Mouse (Mus musculus): ENCODE data around the gene Rhbdf1.

Rhbdf1 gene

GRCm38 (mm10) chr11:32189434-32189833 lies 32.7 kb downstream of the Rhbdf1 start:
- DNase-seq, result no peak

GRCm38 (mm10) chr11:32188881-32189280 lies 33.2 kb downstream of the Rhbdf1 start:
- DNase-seq, result no peak

- DNase-seq, result no peak
Observed at GRCm38 (mm10) chr11:32187256-32187655, 34.8 kb downstream of the Rhbdf1 start.

GRCm38 (mm10) chr11:32186031-32186430 lies 36.1 kb downstream of the Rhbdf1 start:
- DNase-seq, result no peak

GRCm38 (mm10) chr11:32184469-32184868 lies 37.6 kb downstream of the Rhbdf1 start:
- DNase-seq, result no peak

- DNase-seq, result peak; percentile 83
Observed at GRCm38 (mm10) chr11:32181973-32182868, 39.9 kb downstream of the Rhbdf1 start.

GRCm38 (mm10) chr11:32181246-32181645 lies 40.9 kb downstream of the Rhbdf1 start:
- no peak for DNase-seq

GRCm38 (mm10) chr11:32178506-32178905 lies 43.6 kb downstream of the Rhbdf1 start:
- no peak for DNase-seq

- no peak for DNase-seq
Observed at GRCm38 (mm10) chr11:32166683-32167082, 55.4 kb downstream of the Rhbdf1 start.

- peak; percentile 74 for DNase-seq
Observed at GRCm38 (mm10) chr11:32161922-32162804, 59.9 kb downstream of the Rhbdf1 start.

GRCm38 (mm10) chr11:32161500-32161899 lies 60.6 kb downstream of the Rhbdf1 start:
- DNase-seq, result peak; percentile 20

- no peak for DNase-seq
Observed at GRCm38 (mm10) chr11:32160341-32160740, 61.8 kb downstream of the Rhbdf1 start.
